Mouse (Mus musculus): ENCODE results near the gene Zfp638. TPM values are rescaled to one million over a fixed set of nuclear protein-coding genes. Genes with fewer than 3 reads are reported as not detected.

Zfp638 gene
- total and polyA plus RNA-seq, 3 experiments: 7.1 to 118 (median 82.6) TPM

GRCm38 (mm10) chr6:83890281-83891015 is 23.5 kb downstream of the Zfp638 start:
- DNase-seq: no peak

GRCm38 (mm10) chr6:83891251-83891650 is 24.3 kb downstream of the Zfp638 start:
- peak; percentile 15 for DNase-seq

- DNase-seq: no peak
These were observed 24.8 kb downstream of the Zfp638 start for GRCm38 (mm10) chr6:83891687-83892086.

GRCm38 (mm10) chr6:83893086-83893485 is 26.2 kb downstream of the Zfp638 start:
- DNase-seq: no peak

GRCm38 (mm10) chr6:83893584-83893983 is 26.7 kb downstream of the Zfp638 start:
- DNase-seq: no peak

GRCm38 (mm10) chr6:83899142-83899541 is 32.2 kb downstream of the Zfp638 start:
- DNase-seq: no peak

GRCm38 (mm10) chr6:83905276-83905675 is 38.4 kb downstream of the Zfp638 start:
- DNase-seq: no peak

GRCm38 (mm10) chr6:83906659-83907058 is 39.8 kb downstream of the Zfp638 start:
- DNase-seq: no peak

GRCm38 (mm10) chr6:83908386-83908785 is 41.5 kb downstream of the Zfp638 start:
- DNase-seq: no peak

- no peak for DNase-seq
These were observed 46.8 kb downstream of the Zfp638 start for GRCm38 (mm10) chr6:83913710-83914109.

- DNase-seq: peak; percentile 98
These were observed 47.3 kb downstream of the Zfp638 start for GRCm38 (mm10) chr6:83914183-83914719.

GRCm38 (mm10) chr6:83914720-83915271 is 47.9 kb downstream of the Zfp638 start:
- no peak for DNase-seq

- peak; percentile 30 for DNase-seq
These were observed 60.5 kb downstream of the Zfp638 start for GRCm38 (mm10) chr6:83927418-83927817.

GRCm38 (mm10) chr6:83928225-83928624 is 61.3 kb downstream of the Zfp638 start:
- no peak for DNase-seq

GRCm38 (mm10) chr6:83939492-83939891 is 72.6 kb downstream of the Zfp638 start:
- DNase-seq: no peak

GRCm38 (mm10) chr6:83942806-83943205 is 75.9 kb downstream of the Zfp638 start:
- DNase-seq: no peak

- no peak for DNase-seq
These were observed 86.7 kb downstream of the Zfp638 start for GRCm38 (mm10) chr6:83953603-83954002.

GRCm38 (mm10) chr6:83987642-83988041 is 120.7 kb downstream of the Zfp638 start:
- no peak for DNase-seq

GRCm38 (mm10) chr6:84002716-84003115 is 135.8 kb downstream of the Zfp638 start:
- peak; percentile 51 for DNase-seq

GRCm38 (mm10) chr6:84004295-84004694 is 137.4 kb downstream of the Zfp638 start:
- DNase-seq: no peak

- DNase-seq: peak; percentile 59
These were observed 141.7 kb downstream of the Zfp638 start, which contains the start of gene Dysf for GRCm38 (mm10) chr6:84008363-84009171. Gene Dysf, plus strand, starts transcription at chr6:84008590.

- DNase-seq: no peak
These were observed 142.4 kb downstream of the Zfp638 start for GRCm38 (mm10) chr6:84009172-84009872.

Data from adrenal gland, adult 2 months (tissue).